Mouse (Mus musculus) brain, adult 2 months (tissue): ENCODE measurements around the gene Etl4.
"Not testable (repeated sequence)": the region's sequence is repeated elsewhere in the genome, so short reads cannot be mapped to it uniquely, and the experiment has no call there.

Source experiments
- DNase-seq: peaks from one replicate; pipeline ENCODE4 v3.0.0; 2011; ENCODE audit warnings: low read depth, low spot score

Gene Etl4

GRCm38 (mm10) chr2:20167073-20167472 lies 257.5 kb downstream of the Etl4 start:
- DNase-seq = no peak

- DNase-seq = peak; percentile 18
These were observed 258.0 kb downstream of the Etl4 start for GRCm38 (mm10) chr2:20167566-20167965.

- peak; percentile 55 for DNase-seq
These were observed 258.6 kb downstream of the Etl4 start for GRCm38 (mm10) chr2:20168156-20168555.

GRCm38 (mm10) chr2:20176456-20177184 lies 267.0 kb downstream of the Etl4 start:
- not testable (repeated sequence) for DNase-seq

GRCm38 (mm10) chr2:20177236-20177635 lies 267.7 kb downstream of the Etl4 start:
- DNase-seq = not testable (repeated sequence)

- DNase-seq = not testable (repeated sequence)
These were observed 271.0 kb downstream of the Etl4 start for GRCm38 (mm10) chr2:20180561-20180960.

- peak; percentile 59 for DNase-seq
These were observed 277.6 kb downstream of the Etl4 start for GRCm38 (mm10) chr2:20187223-20187622.

GRCm38 (mm10) chr2:20203011-20203410 lies 293.4 kb downstream of the Etl4 start:
- no peak for DNase-seq

GRCm38 (mm10) chr2:20206647-20207046 lies 297.1 kb downstream of the Etl4 start:
- peak; percentile 58 for DNase-seq

GRCm38 (mm10) chr2:20208683-20209194 lies 299.2 kb downstream of the Etl4 start:
- no peak for DNase-seq

- no peak for DNase-seq
These were observed 299.8 kb downstream of the Etl4 start for GRCm38 (mm10) chr2:20209359-20209758.

GRCm38 (mm10) chr2:20216275-20216674 lies 306.7 kb downstream of the Etl4 start:
- DNase-seq = peak; percentile 70

- DNase-seq = peak; percentile 89
These were observed 307.3 kb downstream of the Etl4 start for GRCm38 (mm10) chr2:20216686-20217437.

- DNase-seq = no peak
These were observed 321.8 kb downstream of the Etl4 start for GRCm38 (mm10) chr2:20231371-20231770.

- DNase-seq = peak; percentile 65
These were observed 338.6 kb downstream of the Etl4 start for GRCm38 (mm10) chr2:20248043-20248664.

GRCm38 (mm10) chr2:20249403-20249802 lies 339.8 kb downstream of the Etl4 start:
- peak; percentile 89 for DNase-seq

- peak; percentile 57 for DNase-seq
These were observed 366.5 kb downstream of the Etl4 start for GRCm38 (mm10) chr2:20276124-20276523.

GRCm38 (mm10) chr2:20281903-20282302 lies 372.3 kb downstream of the Etl4 start:
- DNase-seq = peak; percentile 89

- DNase-seq = peak; percentile 65
These were observed 374.8 kb downstream of the Etl4 start for GRCm38 (mm10) chr2:20284425-20284824.

- DNase-seq = no peak
These were observed 381.6 kb downstream of the Etl4 start for GRCm38 (mm10) chr2:20290982-20291740.

- DNase-seq = no peak
These were observed 382.1 kb downstream of the Etl4 start for GRCm38 (mm10) chr2:20291741-20292110.
